Mouse (Mus musculus) liver, embryonic 14.5 days (tissue): Measurements from ENCODE around the gene Kdm5c.

Experiments used
- CTCF ChIP-seq: IDR thresholded peaks from 2 replicates; pipeline ENCODE4 v1.5.1; 2016; ENCODE audit warnings: antibody characterized with exemption, low read depth, control low read depth
- EP300 ChIP-seq: IDR thresholded peaks from 2 replicates; pipeline ENCODE4 v1.6.1; 2016; ENCODE audit warnings: antibody characterized with exemption, low read depth

GRCm38 (mm10) chrX:152202422-152203103 lies 30.3 kb upstream of the Kdm5c start:
- TF ChIP-seq CTCF = no peak
- no peak for TF ChIP-seq EP300
